Mouse (Mus musculus) MN1 (cell line): ENCODE results near the gene Amelx.

Source experiments
- DNase-seq: peaks from one replicate; pipeline ENCODE4 v3.0.0-alpha.2; 2016; ENCODE audit warnings: low spot score

Gene Amelx

GRCm38 (mm10) chrX:169187100-169187499 lies at the start of gene Amelx:
Gene Amelx, minus strand, starts transcription at chrX:169187200.
- DNase-seq = no peak

- DNase-seq = no peak
Observed at GRCm38 (mm10) chrX:169222357-169223062, 35.5 kb upstream of the Amelx start.

GRCm38 (mm10) chrX:169220064-169220463 lies 33.1 kb upstream of the Amelx start:
- DNase-seq = no peak

GRCm38 (mm10) chrX:169210019-169210418 lies 23.0 kb upstream of the Amelx start:
- no peak for DNase-seq

GRCm38 (mm10) chrX:169178634-169179033 lies 8.4 kb downstream of the Amelx start:
- DNase-seq = no peak

- DNase-seq = no peak
Observed at GRCm38 (mm10) chrX:169173796-169174195, 13.2 kb downstream of the Amelx start.

GRCm38 (mm10) chrX:169170981-169171380 lies 16.0 kb downstream of the Amelx start:
- no peak for DNase-seq

- DNase-seq = no peak
Observed at GRCm38 (mm10) chrX:169158385-169158784, 28.6 kb downstream of the Amelx start.

GRCm38 (mm10) chrX:169153805-169154204 lies 33.2 kb downstream of the Amelx start:
- no peak for DNase-seq

GRCm38 (mm10) chrX:169140467-169140866 lies 46.5 kb downstream of the Amelx start:
- no peak for DNase-seq

- DNase-seq = no peak
Observed at GRCm38 (mm10) chrX:169139758-169140157, 47.2 kb downstream of the Amelx start.
